Mouse (Mus musculus): ENCODE results near the gene Dok3. TPM values are rescaled to one million over a fixed set of nuclear protein-coding genes. Genes with fewer than 3 reads are reported as not detected.

The Dok3 gene
- polyA plus RNA-seq, 1 experiment, result 25.7 TPM

- WGBS, result 61% methylated on average over 7 of the region's 7 CpGs
- H3K27ac ChIP-seq (ENCODE audit: insufficient read depth, low read depth, low read length), result no peak overlapping the region
Measured at GRCm38 (mm10) chr13:55563266-55563879, 34.3 kb upstream of the Dok3 start.

GRCm38 (mm10) chr13:55557499-55557898 lies 28.4 kb upstream of the Dok3 start:
- Histone ChIP-seq H3K36me3 (ENCODE audit: control insufficient read depth, insufficient read depth, low read length) (peaks cover 28% of the 10 kb centered on the region), H3K27me3 (ENCODE audit: control insufficient read depth, insufficient read depth, low read length) (no peaks in the 10 kb centered on the region), H3K27ac (ENCODE audit: insufficient read depth, low read depth, low read length) (no peak overlapping the region), H3K4me3 (ENCODE audit: low read depth, low read length) (no peak overlapping the region), H3K4me1 (ENCODE audit: control insufficient read depth, insufficient read depth, insufficient read length, low read length) (no peaks in the 10 kb centered on the region)
- WGBS, result 68% methylated on average over 6 of the region's 6 CpGs
- TF ChIP-seq CTCF (IDR thresholded peaks at IDR 0.05; ENCODE audit: extremely low read depth, insufficient read length, insufficient replicate concordance, low read depth, low read length), result no peak
- no peak for TF ChIP-seq POLR2A (IDR thresholded peaks at IDR 0.05; ENCODE audit: low read depth, low read length)

More at GRCm38 (mm10) chr13:55563266-55563879, 34.3 kb upstream of the Dok3 start:
- Histone ChIP-seq H3K36me3 (ENCODE audit: control insufficient read depth, insufficient read depth, low read length) (no peaks in the 10 kb centered on the region; the same call in 1 of the 2 replicates), H3K4me3 (ENCODE audit: low read depth, low read length) (no peak overlapping the region), H3K27me3 (ENCODE audit: control insufficient read depth, insufficient read depth, low read length) (no peaks in the 10 kb centered on the region), H3K4me1 (ENCODE audit: control insufficient read depth, insufficient read depth, insufficient read length, low read length) (no peaks in the 10 kb centered on the region)
- no peak for TF ChIP-seq POLR2A (IDR thresholded peaks at IDR 0.05; ENCODE audit: low read depth, low read length)

GRCm38 (mm10) chr13:55555921-55556320 lies 26.8 kb upstream of the Dok3 start:
- peaks cover 30% of the 10 kb centered on the region for H3K36me3 ChIP-seq (ENCODE audit: control insufficient read depth, insufficient read depth, low read length)
- 89% methylated on average over 9 of the region's 9 CpGs for WGBS
- H3K27me3 ChIP-seq (ENCODE audit: control insufficient read depth, insufficient read depth, low read length), result no peaks in the 10 kb centered on the region
- no peaks in the 10 kb centered on the region for H3K4me1 ChIP-seq (ENCODE audit: control insufficient read depth, insufficient read depth, insufficient read length, low read length)
- H3K4me3 ChIP-seq (ENCODE audit: low read depth, low read length), result no peak overlapping the region
- no peak overlapping the region for H3K27ac ChIP-seq (ENCODE audit: insufficient read depth, low read depth, low read length)
- TF ChIP-seq POLR2A (IDR thresholded peaks at IDR 0.05; ENCODE audit: low read depth, low read length) (no peak), CTCF (IDR thresholded peaks at IDR 0.05; ENCODE audit: extremely low read depth, insufficient read length, insufficient replicate concordance, low read depth, low read length) (no peak)

- Histone ChIP-seq H3K4me3 (ENCODE audit: low read depth, low read length) (no peak overlapping the region), H3K27me3 (ENCODE audit: control insufficient read depth, insufficient read depth, low read length) (no peaks in the 10 kb centered on the region), H3K36me3 (ENCODE audit: control insufficient read depth, insufficient read depth, low read length) (peaks cover 38% of the 10 kb centered on the region), H3K27ac (ENCODE audit: insufficient read depth, low read depth, low read length) (no peak overlapping the region), H3K4me1 (ENCODE audit: control insufficient read depth, insufficient read depth, insufficient read length, low read length) (no peaks in the 10 kb centered on the region)
- 90% methylated on average over 15 of the region's 15 CpGs for WGBS
- TF ChIP-seq POLR2A (IDR thresholded peaks at IDR 0.05; ENCODE audit: low read depth, low read length) (no peak), CTCF (IDR thresholded peaks at IDR 0.05; ENCODE audit: extremely low read depth, insufficient read length, insufficient replicate concordance, low read depth, low read length) (no peak)
Measured at GRCm38 (mm10) chr13:55549061-55549460, 20.0 kb upstream of the Dok3 start.

- no peak overlapping the region for H3K27ac ChIP-seq (ENCODE audit: insufficient read depth, low read depth, low read length)
- TF ChIP-seq CTCF (IDR thresholded peaks at IDR 0.05; ENCODE audit: extremely low read depth, insufficient read length, insufficient replicate concordance, low read depth, low read length) (no peak), POLR2A (IDR thresholded peaks at IDR 0.05; ENCODE audit: low read depth, low read length) (no peak)
- 85% methylated on average over 5 of the region's 5 CpGs for WGBS
Measured at GRCm38 (mm10) chr13:55548426-55548825, 19.3 kb upstream of the Dok3 start.

GRCm38 (mm10) chr13:55547916-55548315 lies 18.8 kb upstream of the Dok3 start:
- peaks cover 38% of the 10 kb centered on the region for H3K36me3 ChIP-seq (ENCODE audit: control insufficient read depth, insufficient read depth, low read length)
- no peaks in the 10 kb centered on the region for H3K4me1 ChIP-seq (ENCODE audit: control insufficient read depth, insufficient read depth, insufficient read length, low read length)
- H3K27me3 ChIP-seq (ENCODE audit: control insufficient read depth, insufficient read depth, low read length), result no peaks in the 10 kb centered on the region
- 95% methylated on average over 2 of the region's 2 CpGs for WGBS
- no peak for TF ChIP-seq POLR2A (IDR thresholded peaks at IDR 0.05; ENCODE audit: low read depth, low read length)
- TF ChIP-seq CTCF (IDR thresholded peaks at IDR 0.05; ENCODE audit: extremely low read depth, insufficient read length, insufficient replicate concordance, low read depth, low read length), result no peak
- H3K27ac ChIP-seq (ENCODE audit: insufficient read depth, low read depth, low read length), result no peak overlapping the region
- H3K4me3 ChIP-seq (ENCODE audit: low read depth, low read length), result no peak overlapping the region

More at GRCm38 (mm10) chr13:55548426-55548825, 19.3 kb upstream of the Dok3 start:
- H3K4me1 ChIP-seq (ENCODE audit: control insufficient read depth, insufficient read depth, insufficient read length, low read length), result no peaks in the 10 kb centered on the region
- H3K27me3 ChIP-seq (ENCODE audit: control insufficient read depth, insufficient read depth, low read length), result no peaks in the 10 kb centered on the region
- peaks cover 38% of the 10 kb centered on the region for H3K36me3 ChIP-seq (ENCODE audit: control insufficient read depth, insufficient read depth, low read length)
- no peak overlapping the region for H3K4me3 ChIP-seq (ENCODE audit: low read depth, low read length)

GRCm38 (mm10) chr13:55544792-55545191 lies 15.7 kb upstream of the Dok3 start:
- H3K36me3 ChIP-seq (ENCODE audit: control insufficient read depth, insufficient read depth, low read length), result peaks cover 47% of the 10 kb centered on the region
- H3K4me1 ChIP-seq (ENCODE audit: control insufficient read depth, insufficient read depth, insufficient read length, low read length), result no peaks in the 10 kb centered on the region
- WGBS, result 93% methylated on average over 6 of the region's 6 CpGs
- no peaks in the 10 kb centered on the region for H3K27me3 ChIP-seq (ENCODE audit: control insufficient read depth, insufficient read depth, low read length)
- TF ChIP-seq CTCF (IDR thresholded peaks at IDR 0.05; ENCODE audit: extremely low read depth, insufficient read length, insufficient replicate concordance, low read depth, low read length) (no peak), POLR2A (IDR thresholded peaks at IDR 0.05; ENCODE audit: low read depth, low read length) (no peak)
- H3K27ac ChIP-seq (ENCODE audit: insufficient read depth, low read depth, low read length), result no peak overlapping the region
- H3K4me3 ChIP-seq (ENCODE audit: low read depth, low read length), result no peak overlapping the region
